Mouse (Mus musculus): Measurements from ENCODE around the gene Gm43064.

- TF ChIP-seq CTCF (IDR thresholded peaks at IDR 0.05; ENCODE audit: low read depth) (no peak), EP300 (optimal IDR thresholded peaks at IDR 0.05) (no peak)
These were observed 22.1 kb upstream of the Gm43064 start for GRCm38 (mm10) chr3:103787225-103787624.

Data from stomach, postnatal 0 days (tissue).